ENCODE assay signal across 18 mouse cellular contexts in the genomic region with DNA sequence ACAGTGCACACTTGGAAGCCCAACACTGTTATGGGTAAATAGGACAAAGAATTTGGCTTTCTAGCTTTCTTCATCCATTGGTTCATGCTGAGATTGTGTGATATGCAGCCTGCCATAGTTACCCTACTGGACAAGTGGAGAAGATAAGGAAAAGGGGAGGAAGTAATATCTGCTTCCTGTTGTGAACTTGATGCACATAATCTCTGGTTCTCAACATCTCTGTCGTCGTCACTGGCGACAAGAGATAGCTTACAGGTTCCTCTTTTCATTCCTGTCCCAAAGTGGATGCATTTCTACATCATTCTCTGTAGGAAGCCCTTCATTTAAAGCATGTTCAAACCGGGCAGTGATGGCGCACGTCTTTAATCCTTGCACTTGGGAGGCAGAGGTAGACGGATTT.
"Had no signal": no experiment of that assay in that cellular context is flagged by ENCODE, and none has a peak within 500 bp of the region (broad histone marks: within the 10 kb centered on the region; RNA-seq: fewer than 3 reads in every experiment).

No protein-coding gene starts in this region.

- H3K9me3 ChIP-seq: liver, embryonic 13.5 days; midbrain, embryonic 12.5 days; midbrain, embryonic 15.5 days; neural tube, embryonic 12.5 days; neural tube, embryonic 15.5 days had no signal

- H3K4me1 ChIP-seq: liver, embryonic 13.5 days; midbrain, embryonic 12.5 days; midbrain, embryonic 15.5 days; neural tube, embryonic 12.5 days; neural tube, embryonic 15.5 days had no signal

- ATAC-seq: midbrain, embryonic 15.5 days had no signal

- DNase-seq: kidney, adult 11 months; kidney, adult 8-10 months; kidney, postnatal 25 days; layer of hippocampus, postnatal 36 days; liver, embryonic 13.5 days; lung, adult 2 months; lung, postnatal 10 days; lung, postnatal 36 days; retina, postnatal 1 day; thymus, adult 2 months; thymus, postnatal 25 days had no signal

- H3K27me3 ChIP-seq: liver, embryonic 13.5 days; midbrain, embryonic 12.5 days; midbrain, embryonic 15.5 days; neural tube, embryonic 12.5 days; neural tube, embryonic 15.5 days had no signal

- H3K4me3 ChIP-seq: left cerebral cortex, adult 2 months; liver, embryonic 13.5 days; midbrain, embryonic 12.5 days; midbrain, embryonic 15.5 days; neural tube, embryonic 12.5 days; neural tube, embryonic 15.5 days had no signal

- H3K36me3 ChIP-seq: liver, embryonic 13.5 days; midbrain, embryonic 12.5 days; midbrain, embryonic 15.5 days; neural tube, embryonic 12.5 days; neural tube, embryonic 15.5 days had no signal

- H3K9ac ChIP-seq: liver, embryonic 13.5 days; midbrain, embryonic 12.5 days; midbrain, embryonic 15.5 days; neural tube, embryonic 12.5 days; neural tube, embryonic 15.5 days had no signal

- H3K27ac ChIP-seq: kidney, postnatal 0 days; left cerebral cortex, adult 2 months; liver, embryonic 13.5 days; midbrain, embryonic 12.5 days; midbrain, embryonic 15.5 days; neural tube, embryonic 12.5 days; neural tube, embryonic 15.5 days; stomach, postnatal 0 days had no signal
